Mouse (Mus musculus): ENCODE results near the gene Cby1. TPM values are rescaled to one million over a fixed set of nuclear protein-coding genes. Genes with fewer than 3 reads are reported as not detected.
"Not testable (repeated sequence)": the region's sequence is repeated elsewhere in the genome, so short reads cannot be mapped to it uniquely, and the experiment has no call there.

Gene Cby1
- polyA plus RNA-seq, 1 experiment: 5.6 TPM

GRCm38 (mm10) chr15:79657837-79658530 lies 1.0 kb upstream of the Cby1 start:
- peak overlapping the region; percentile 92 for H3K27ac ChIP-seq (ENCODE audit: insufficient read depth, low read depth, low read length)
- H3K36me3 ChIP-seq (ENCODE audit: control insufficient read depth, insufficient read depth, low read length): no peaks in the 10 kb centered on the region
- no peaks in the 10 kb centered on the region for H3K27me3 ChIP-seq (ENCODE audit: control insufficient read depth, insufficient read depth, low read length)
- peaks cover 3% of the 10 kb centered on the region; the same call in 1 of the 2 replicates for H3K4me1 ChIP-seq (ENCODE audit: control insufficient read depth, insufficient read depth, insufficient read length, low read length)
- peak overlapping the region; percentile 69 for H3K4me3 ChIP-seq (ENCODE audit: low read depth, low read length)
- TF ChIP-seq CTCF (IDR thresholded peaks at IDR 0.05; ENCODE audit: extremely low read depth, insufficient read length, insufficient replicate concordance, low read depth, low read length): peak; percentile 61; the same call in 1 of the 2 replicates
- no peak for TF ChIP-seq POLR2A (IDR thresholded peaks at IDR 0.05; ENCODE audit: low read depth, low read length)
- WGBS: 2% methylated on average over 16 of the region's 16 CpGs

GRCm38 (mm10) chr15:79661852-79662251 lies 2.9 kb downstream of the Cby1 start:
- TF ChIP-seq CTCF (IDR thresholded peaks at IDR 0.05; ENCODE audit: extremely low read depth, insufficient read length, insufficient replicate concordance, low read depth, low read length) (peak; percentile 51; the same call in 1 of the 2 replicates), POLR2A (IDR thresholded peaks at IDR 0.05; ENCODE audit: low read depth, low read length) (no peak)
- WGBS: 77% methylated on average over 4 of the region's 4 CpGs

DNA sequence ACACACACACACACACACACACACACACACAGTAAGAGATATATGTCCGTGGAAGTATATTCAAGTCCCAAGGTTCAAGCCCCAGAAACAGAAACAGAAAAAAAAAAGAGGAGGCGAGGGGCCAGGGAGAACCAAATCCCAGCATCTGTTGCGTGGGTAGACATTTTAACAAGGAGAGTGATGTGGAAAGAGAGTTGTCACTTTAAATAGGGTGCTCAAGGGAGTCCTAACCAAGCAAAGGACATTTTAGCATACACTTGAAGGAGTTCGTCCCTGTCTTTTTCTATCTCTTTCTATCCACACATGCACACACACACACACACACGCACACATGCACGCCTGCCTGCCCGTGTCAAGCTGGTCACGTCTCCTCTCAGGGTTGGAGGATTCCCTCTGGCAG lies 5.7 kb downstream of the Cby1 start:
- no peaks in the 10 kb centered on the region; the same call in 1 of the 2 replicates for H3K4me1 ChIP-seq (ENCODE audit: control insufficient read depth, insufficient read depth, insufficient read length, low read length)
- 93% methylated on average over 8 of the region's 8 CpGs for WGBS
- H3K27ac ChIP-seq (ENCODE audit: insufficient read depth, low read depth, low read length): no peak overlapping the region
- no peak overlapping the region for H3K4me3 ChIP-seq (ENCODE audit: low read depth, low read length)
- H3K36me3 ChIP-seq (ENCODE audit: control insufficient read depth, insufficient read depth, low read length): 0 out of 2 replicates have a peak, but pooled peaks cover 5% of the 10 kb centered on the region
- no peaks in the 10 kb centered on the region for H3K27me3 ChIP-seq (ENCODE audit: control insufficient read depth, insufficient read depth, low read length)
- TF ChIP-seq POLR2A (IDR thresholded peaks at IDR 0.05; ENCODE audit: low read depth, low read length) (no peak), CTCF (IDR thresholded peaks at IDR 0.05; ENCODE audit: extremely low read depth, insufficient read length, insufficient replicate concordance, low read depth, low read length) (no peak)

More at GRCm38 (mm10) chr15:79661852-79662251, 2.9 kb downstream of the Cby1 start:
- Histone ChIP-seq H3K36me3 (ENCODE audit: control insufficient read depth, insufficient read depth, low read length) (0 out of 2 replicates have a peak, but pooled peaks cover 3% of the 10 kb centered on the region), H3K4me1 (ENCODE audit: control insufficient read depth, insufficient read depth, insufficient read length, low read length) (peaks cover 3% of the 10 kb centered on the region; the same call in 1 of the 2 replicates), H3K27ac (ENCODE audit: insufficient read depth, low read depth, low read length) (no peak overlapping the region), H3K4me3 (ENCODE audit: low read depth, low read length) (no peak overlapping the region), H3K27me3 (ENCODE audit: control insufficient read depth, insufficient read depth, low read length) (no peaks in the 10 kb centered on the region)

DNA sequence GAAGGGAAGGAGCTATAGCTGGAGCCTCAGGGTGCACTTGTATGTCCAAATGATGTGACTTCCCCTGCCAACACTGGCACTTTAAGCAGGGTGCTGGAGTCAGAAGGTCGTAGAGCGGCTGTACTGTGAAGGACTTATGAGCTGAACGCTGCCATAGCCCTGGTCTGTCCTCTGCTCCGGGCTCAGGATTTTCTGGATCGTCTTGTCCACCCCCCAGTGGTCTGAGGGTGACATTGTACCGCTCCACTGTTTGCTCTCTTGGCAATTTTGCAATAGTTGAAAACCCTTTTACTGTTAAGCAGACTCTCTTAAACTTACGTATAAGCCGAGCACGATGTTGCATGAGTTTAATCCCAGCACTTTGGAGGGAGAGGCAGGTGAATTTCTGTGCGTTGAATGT lies 10.2 kb downstream of the Cby1 start:
- Histone ChIP-seq H3K36me3 (ENCODE audit: control insufficient read depth, insufficient read depth, low read length) (peaks cover 14% of the 10 kb centered on the region), H3K27ac (ENCODE audit: insufficient read depth, low read depth, low read length) (no peak overlapping the region), H3K27me3 (ENCODE audit: control insufficient read depth, insufficient read depth, low read length) (no peaks in the 10 kb centered on the region), H3K4me1 (ENCODE audit: control insufficient read depth, insufficient read depth, insufficient read length, low read length) (peaks cover 5% of the 10 kb centered on the region; the same call in 1 of the 2 replicates), H3K4me3 (ENCODE audit: low read depth, low read length) (no peak overlapping the region)
- 73% methylated on average over 10 of the region's 10 CpGs for WGBS
- no peak for TF ChIP-seq CTCF (IDR thresholded peaks at IDR 0.05; ENCODE audit: extremely low read depth, insufficient read length, insufficient replicate concordance, low read depth, low read length)
- no peak for TF ChIP-seq POLR2A (IDR thresholded peaks at IDR 0.05; ENCODE audit: low read depth, low read length)

DNA sequence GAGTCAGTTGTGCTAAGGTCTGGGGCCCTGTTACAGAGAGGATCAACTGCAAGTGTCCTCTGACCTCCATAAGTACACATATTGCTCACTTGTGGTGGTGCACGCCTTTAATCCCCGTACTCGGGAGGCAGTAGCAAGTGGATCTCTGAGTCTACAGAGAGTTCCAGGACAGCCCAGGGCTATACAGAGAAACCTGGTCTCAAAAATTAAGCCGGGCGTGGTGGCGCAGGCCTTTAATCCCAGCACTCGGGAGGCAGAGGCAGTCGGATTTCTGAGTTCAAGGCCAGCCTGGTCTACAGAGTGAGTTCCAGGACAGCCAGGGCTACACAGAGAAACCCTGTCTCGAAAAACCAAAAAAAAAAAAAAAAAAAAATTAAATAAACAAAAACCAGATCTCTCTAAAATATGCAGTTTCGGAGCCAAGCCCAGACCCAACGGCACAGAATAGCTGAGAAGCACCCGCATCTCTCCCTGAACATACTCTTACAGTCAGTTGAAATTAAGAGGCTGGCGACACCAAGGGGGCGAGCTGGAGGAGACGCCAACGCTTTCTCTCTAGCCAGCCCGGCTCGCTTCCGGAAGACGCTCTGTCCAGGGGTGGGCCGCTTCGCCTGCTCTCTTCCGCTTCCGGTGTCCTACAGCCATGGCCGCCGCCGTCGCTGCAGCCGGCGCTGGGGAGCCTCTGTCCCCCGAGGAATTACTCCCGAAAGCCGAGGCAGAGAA lies 11.4 kb downstream of the Cby1 start, which contains the start of gene Tomm22:
Tomm22 (plus strand) TSS at position 613 of the 723 bp plus-strand sequence.
- H3K27me3 ChIP-seq (ENCODE audit: control insufficient read depth, insufficient read depth, low read length): no peaks in the 10 kb centered on the region
- peaks cover 5% of the 10 kb centered on the region; the same call in 1 of the 2 replicates for H3K4me1 ChIP-seq (ENCODE audit: control insufficient read depth, insufficient read depth, insufficient read length, low read length)
- WGBS: 13% methylated on average over 33 of the region's 33 CpGs
- TF ChIP-seq CTCF (IDR thresholded peaks at IDR 0.05; ENCODE audit: extremely low read depth, insufficient read length, insufficient replicate concordance, low read depth, low read length) (peak; percentile 70), POLR2A (IDR thresholded peaks at IDR 0.05; ENCODE audit: low read depth, low read length) (peak; percentile 56; the same call in 1 of the 2 replicates)
- H3K36me3 ChIP-seq (ENCODE audit: control insufficient read depth, insufficient read depth, low read length): peaks cover 26% of the 10 kb centered on the region
- H3K27ac ChIP-seq (ENCODE audit: insufficient read depth, low read depth, low read length): no peak within 1 kb of the TSS
- peak within 1 kb of the TSS; percentile 100 for H3K4me3 ChIP-seq (ENCODE audit: low read depth, low read length)

DNA sequence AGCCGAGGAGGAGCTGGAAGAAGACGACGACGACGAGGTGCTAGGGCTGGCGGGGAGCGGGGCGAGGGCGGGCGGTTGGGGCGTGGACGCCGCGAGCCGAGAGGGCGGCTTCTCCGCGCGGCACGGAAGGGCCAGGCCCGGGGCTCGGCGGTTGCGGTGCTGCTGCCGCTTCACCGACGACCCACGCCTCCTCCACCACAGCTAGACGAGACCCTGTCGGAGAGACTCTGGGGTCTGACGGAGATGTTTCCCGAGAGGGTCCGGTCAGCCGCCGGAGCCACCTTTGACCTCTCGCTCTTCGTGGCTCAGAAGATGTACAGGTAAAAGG lies 11.9 kb downstream of the Cby1 start:
- TF ChIP-seq CTCF (IDR thresholded peaks at IDR 0.05; ENCODE audit: extremely low read depth, insufficient read length, insufficient replicate concordance, low read depth, low read length) (no peak), POLR2A (IDR thresholded peaks at IDR 0.05; ENCODE audit: low read depth, low read length) (no peak)
- Histone ChIP-seq H3K27me3 (ENCODE audit: control insufficient read depth, insufficient read depth, low read length) (no peaks in the 10 kb centered on the region), H3K27ac (ENCODE audit: insufficient read depth, low read depth, low read length) (no peak overlapping the region), H3K4me1 (ENCODE audit: control insufficient read depth, insufficient read depth, insufficient read length, low read length) (peaks cover 5% of the 10 kb centered on the region; the same call in 1 of the 2 replicates), H3K4me3 (ENCODE audit: low read depth, low read length) (peak overlapping the region; percentile 100), H3K36me3 (ENCODE audit: control insufficient read depth, insufficient read depth, low read length) (peaks cover 29% of the 10 kb centered on the region)
- under 1% methylated on average over 37 of the region's 37 CpGs for WGBS

DNA sequence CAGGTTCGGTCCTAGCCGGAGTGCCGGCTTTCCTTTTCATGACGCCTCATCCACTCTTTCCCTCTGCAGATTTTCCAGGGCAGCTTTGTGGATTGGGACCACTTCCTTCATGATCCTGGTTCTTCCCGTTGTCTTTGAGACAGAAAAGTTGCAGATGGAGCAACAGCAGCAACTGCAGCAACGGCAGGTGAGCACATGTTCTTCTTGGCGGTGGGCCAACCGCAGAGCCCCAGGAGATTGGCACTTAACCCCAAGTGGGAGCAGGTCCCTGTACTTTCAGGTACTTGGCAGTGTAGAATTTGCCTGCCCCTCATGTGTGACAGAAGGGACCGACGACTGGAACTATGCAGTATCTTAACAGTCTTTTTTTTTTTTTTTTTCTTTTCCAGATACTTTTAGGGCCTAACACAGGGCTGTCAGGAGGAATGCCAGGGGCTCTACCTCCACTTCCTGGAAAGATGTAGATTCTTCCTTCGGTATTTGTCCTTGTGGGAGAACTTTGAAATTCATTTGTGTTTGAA lies 12.9 kb downstream of the Cby1 start:
- H3K4me1 ChIP-seq (ENCODE audit: control insufficient read depth, insufficient read depth, insufficient read length, low read length); H3K27me3 ChIP-seq (ENCODE audit: control insufficient read depth, insufficient read depth, low read length); H3K27ac ChIP-seq (ENCODE audit: insufficient read depth, low read depth, low read length): not testable (repeated sequence)
- Histone ChIP-seq H3K36me3 (ENCODE audit: control insufficient read depth, insufficient read depth, low read length) (peaks cover 32% of the 10 kb centered on the region), H3K4me3 (ENCODE audit: low read depth, low read length) (peak overlapping the region; percentile 100)
- WGBS: 37% methylated on average over 11 of the region's 11 CpGs
